Mouse (Mus musculus): Measurements from ENCODE around the gene Pros1.

DNA sequence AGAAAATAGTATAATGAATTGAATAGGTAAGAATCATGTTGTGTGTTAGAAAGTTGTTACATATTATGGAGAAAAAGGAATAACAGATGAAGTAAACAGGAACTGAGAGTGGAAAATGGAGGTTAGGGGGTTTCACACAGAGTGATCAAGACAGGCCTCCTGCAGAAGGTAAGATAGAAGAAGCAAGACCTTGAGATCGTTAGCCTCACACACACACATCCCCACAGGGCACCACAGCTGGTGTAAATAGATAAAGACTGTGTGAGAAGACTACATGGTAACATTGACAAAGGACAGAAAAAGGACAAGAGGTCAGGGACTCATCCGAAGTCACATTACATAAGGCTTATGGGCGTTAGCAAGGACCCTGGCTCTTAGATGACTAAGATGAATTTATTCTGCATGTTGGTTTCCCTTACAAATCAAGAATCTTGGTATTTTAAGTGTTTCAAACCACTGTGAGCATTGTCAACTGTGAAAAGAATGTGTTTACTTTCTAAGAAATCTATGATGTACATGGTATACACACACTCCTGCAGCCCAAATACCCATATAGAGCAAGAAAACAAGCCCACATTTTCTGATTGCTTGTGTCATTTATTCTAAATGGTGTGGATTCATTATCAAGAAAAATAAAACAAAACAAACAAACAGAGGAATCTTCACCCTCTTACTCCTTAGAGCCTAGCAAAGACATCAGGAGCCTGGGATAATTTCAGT lies 19.9 kb upstream of the Pros1 start:
- no peak for TF ChIP-seq CTCF (IDR thresholded peaks at IDR 0.05; ENCODE audit: borderline replicate concordance, extremely low read depth, insufficient read depth, insufficient read length)
- TF ChIP-seq POLR2A (IDR thresholded peaks at IDR 0.05; ENCODE audit: borderline replicate concordance, extremely low read depth, insufficient read depth, insufficient read length, poor library complexity, severe bottlenecking): no peak

All from brain, embryonic 14.5 days (tissue).